Mouse (Mus musculus): ENCODE data around the gene Gne.

DNA sequence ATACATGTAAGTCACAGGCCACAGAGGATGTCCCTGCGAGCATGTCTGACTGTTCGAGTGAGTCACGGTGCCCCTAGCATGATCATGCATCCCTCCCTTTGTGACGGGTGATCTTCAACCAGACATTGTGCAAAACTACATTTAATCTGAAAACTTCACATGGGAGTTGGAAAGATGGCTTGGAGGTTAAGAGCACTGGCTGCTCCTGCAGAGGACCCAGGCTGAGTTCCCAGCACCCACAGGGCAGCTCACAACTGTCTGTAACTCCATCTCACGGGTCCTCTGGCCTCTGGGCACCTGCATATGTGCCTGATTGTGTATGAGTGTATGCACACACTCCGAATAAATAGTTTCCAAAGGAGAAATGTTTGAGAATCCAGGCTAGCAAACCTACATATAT, 59.7 kb downstream of the Gne start:
- TF ChIP-seq GATA1 (IDR thresholded peaks at IDR 0.05; ENCODE audit: borderline replicate concordance, low read length) (no peak), FLI1 (IDR thresholded peaks at IDR 0.05; ENCODE audit: low read length) (no peak)
